Mouse (Mus musculus): Measurements from ENCODE around the gene Tcaf3. TPM values are rescaled to one million over a fixed set of nuclear protein-coding genes. Genes with fewer than 3 reads are reported as not detected.

Gene Tcaf3
- polyA plus RNA-seq, 1 experiment from 2014 or later, result not detected

Other genes with a start within 250 kb of the Tcaf3 start
- 84.5 and 88.1 TPM in 2 replicates for gene Zyx, start 248.1 kb downstream of the Tcaf3 start, polyA plus RNA-seq (2016; fragmentation: Nextera tagmentation; extraction: Ambion mirVana)
- gene Epha1, start 224.4 kb downstream of the Tcaf3 start, polyA plus RNA-seq (2016; fragmentation: Nextera tagmentation; extraction: Ambion mirVana), result 1.2 and 1.5 TPM in 2 replicates
- gene Tas2r143, start 197.5 kb downstream of the Tcaf3 start, polyA plus RNA-seq (2016; fragmentation: Nextera tagmentation; extraction: Ambion mirVana), result not detected in 2 replicates
- gene Tas2r135, start 192.3 kb downstream of the Tcaf3 start, polyA plus RNA-seq (2016; fragmentation: Nextera tagmentation; extraction: Ambion mirVana), result not detected in 2 replicates
- not detected in 2 replicates for gene Tas2r126, start 163.2 kb downstream of the Tcaf3 start, polyA plus RNA-seq (2016; fragmentation: Nextera tagmentation; extraction: Ambion mirVana)
- not detected in 2 replicates for gene Olfr458, start 132.5 kb downstream of the Tcaf3 start, polyA plus RNA-seq (2016; fragmentation: Nextera tagmentation; extraction: Ambion mirVana)
- gene Olfr457, start 121.4 kb downstream of the Tcaf3 start, polyA plus RNA-seq (2016; fragmentation: Nextera tagmentation; extraction: Ambion mirVana), result not detected in 2 replicates
- gene Olfr456, start 110.5 kb downstream of the Tcaf3 start, polyA plus RNA-seq (2016; fragmentation: Nextera tagmentation; extraction: Ambion mirVana), result not detected in 2 replicates
- gene Olfr455, start 50.1 kb downstream of the Tcaf3 start, polyA plus RNA-seq (2016; fragmentation: Nextera tagmentation; extraction: Ambion mirVana), result not detected in 2 replicates
- gene Tcaf2, start 47.6 kb upstream of the Tcaf3 start, polyA plus RNA-seq (2016; fragmentation: Nextera tagmentation; extraction: Ambion mirVana), result 3.9 and 4.2 TPM in 2 replicates
- gene Tcaf1, start 112.4 kb upstream of the Tcaf3 start, polyA plus RNA-seq (2016; fragmentation: Nextera tagmentation; extraction: Ambion mirVana), result 106 and 146 TPM in 2 replicates
- gene Olfr453, start 141.7 kb upstream of the Tcaf3 start, polyA plus RNA-seq (2016; fragmentation: Nextera tagmentation; extraction: Ambion mirVana), result not detected in 2 replicates
- not detected in 2 replicates for gene Olfr38, start 158.7 kb upstream of the Tcaf3 start, polyA plus RNA-seq (2016; fragmentation: Nextera tagmentation; extraction: Ambion mirVana)
- gene Olfr452, start 187.4 kb upstream of the Tcaf3 start, polyA plus RNA-seq (2016; fragmentation: Nextera tagmentation; extraction: Ambion mirVana), result not detected in 2 replicates
- not detected in 2 replicates for gene Olfr450, start 214.2 kb upstream of the Tcaf3 start, polyA plus RNA-seq (2016; fragmentation: Nextera tagmentation; extraction: Ambion mirVana)
- gene Olfr449, start 236.7 kb upstream of the Tcaf3 start, polyA plus RNA-seq (2016; fragmentation: Nextera tagmentation; extraction: Ambion mirVana), result not detected in 2 replicates